Mouse (Mus musculus) olfactory bulb, adult 2 months (tissue): ENCODE results near the gene Faiml.

Source experiments
- CTCF ChIP-seq: fragments of 200-500 bp; IDR thresholded peaks from 2 replicates; pipeline ENCODE4 v1.5.1; 2012; ENCODE audit warnings: low read depth, mild to moderate bottlenecking, low read length, moderate library complexity; ENCODE audit not compliant: insufficient read depth
- POLR2A ChIP-seq: fragments of 200-500 bp; IDR thresholded peaks from 2 replicates; pipeline ENCODE4 v1.6.1; 2012; ENCODE audit warnings: mild to moderate bottlenecking, low read depth, low read length, moderate library complexity; ENCODE audit not compliant: insufficient read depth

- TF ChIP-seq POLR2A (no peak), CTCF (no peak)
Observed at GRCm38 (mm10) chr9:99258891-99259290, 21.9 kb upstream of the Faiml start.
